Mouse (Mus musculus) kidney, adult 8-10 months (tissue): ENCODE measurements around the gene Nab2.
A peak's percentile ranks its signal among the peaks of the same experiment; 100 is the strongest.
"Not testable (repeated sequence)": the region's sequence is repeated elsewhere in the genome, so short reads cannot be mapped to it uniquely, and the experiment has no call there.

Source experiments
- DNase-seq, 2 experiments: peaks; one replicate each; pipeline ENCODE4 v3.0.0; 2022

The Nab2 gene

DNA sequence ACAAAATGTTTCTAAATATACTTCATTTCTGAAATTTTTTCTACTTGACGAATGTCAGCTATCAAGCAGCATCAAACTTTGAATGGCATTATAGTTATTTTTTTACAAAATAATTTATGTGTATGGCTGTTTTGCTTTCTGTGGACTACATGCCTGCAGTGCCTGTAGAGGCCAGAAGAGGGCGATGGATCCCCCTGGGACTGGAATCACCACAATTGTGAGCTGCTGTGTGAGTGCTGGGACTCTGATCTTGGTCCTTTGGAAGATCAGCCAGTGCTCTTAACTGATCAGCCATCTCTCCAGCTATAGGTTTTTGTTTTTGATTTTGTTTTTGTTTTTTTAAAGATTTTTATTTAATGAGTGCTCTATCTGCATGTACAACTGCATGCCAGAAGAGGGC is 2.9 kb upstream of the Nab2 start:
- DNase-seq: peak in 1 of 2 experiments; percentile 33

DNA sequence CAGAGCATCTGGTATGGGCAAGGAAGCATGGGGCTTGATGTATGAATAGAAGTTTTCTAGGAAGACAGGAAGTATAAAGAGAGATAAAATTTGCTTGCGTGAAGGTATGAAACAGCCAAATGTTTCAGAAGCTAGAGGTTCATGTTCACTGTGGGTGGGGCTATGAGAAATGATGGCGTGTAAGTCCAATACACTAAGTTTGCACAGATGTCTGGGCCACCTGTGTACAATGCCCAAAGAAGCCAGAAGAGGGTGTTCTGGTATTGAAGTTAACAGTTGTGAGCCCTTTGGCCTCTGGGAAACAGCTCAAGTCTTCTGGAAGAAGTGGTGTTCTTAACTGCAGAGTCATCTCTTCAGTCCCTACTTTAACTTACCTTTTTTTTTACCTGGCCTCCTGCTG is 1.8 kb upstream of the Nab2 start:
- DNase-seq: no peak

DNA sequence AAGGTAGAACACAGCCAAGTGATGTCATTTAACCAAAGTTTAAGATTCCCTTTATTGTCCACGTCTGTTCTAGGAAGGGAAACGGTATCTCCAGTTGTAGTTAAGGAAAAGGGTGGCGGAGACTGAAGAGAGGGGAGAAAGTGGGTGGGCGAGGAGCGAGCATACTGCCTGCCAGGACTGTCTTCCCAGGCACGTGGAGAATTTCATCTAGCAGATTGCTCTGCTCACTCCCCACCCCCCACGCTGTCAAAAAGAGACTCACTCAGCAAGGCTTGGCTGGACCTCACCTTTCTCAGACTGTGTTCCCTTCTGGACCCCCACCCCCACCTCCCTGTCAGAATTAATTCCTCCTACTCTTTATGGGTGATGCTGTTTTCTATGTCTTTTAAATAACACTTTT is 802 bp upstream of the Nab2 start:
- no peak for DNase-seq

DNA sequence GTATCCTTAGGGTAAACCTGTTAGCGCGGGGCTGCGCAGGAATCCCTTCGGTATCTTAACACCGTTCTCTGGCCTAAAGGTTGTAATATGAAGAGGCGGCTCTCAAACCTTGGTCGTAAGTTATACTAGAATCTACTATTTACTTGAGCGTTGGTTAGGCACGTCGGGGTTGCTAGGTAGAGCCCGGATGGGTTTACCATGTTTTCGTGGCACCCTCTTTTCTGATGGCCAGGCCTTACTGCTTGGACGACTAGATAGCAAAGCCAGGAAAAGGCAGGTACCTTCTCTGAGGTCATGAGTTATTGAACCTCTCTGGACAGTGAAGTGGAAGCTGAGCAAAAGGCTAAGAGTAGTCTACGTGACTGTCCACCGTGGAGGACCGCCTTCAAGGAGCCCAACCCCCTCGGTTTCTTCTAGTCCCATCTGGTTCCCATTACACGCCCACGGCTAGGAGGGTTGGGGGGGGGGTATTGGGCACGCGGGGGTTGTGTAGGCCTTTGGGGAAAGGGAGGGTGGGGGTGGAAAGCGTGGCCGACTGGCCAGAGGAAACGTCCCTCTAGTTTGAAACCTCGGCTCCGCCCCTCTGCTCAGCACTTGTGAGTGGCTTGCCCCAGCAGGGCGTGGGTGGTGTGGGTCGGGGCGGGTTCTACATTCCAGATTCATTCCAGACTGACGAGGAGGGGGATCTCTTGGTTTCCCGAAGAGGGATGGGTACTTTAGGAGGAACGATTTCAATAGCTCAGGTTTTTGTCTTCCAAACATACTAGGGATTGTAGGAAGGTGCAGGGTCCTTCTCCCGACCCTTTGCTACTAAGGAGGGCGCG is 887 bp downstream of the Nab2 start:
- DNase-seq: peak; percentile 91 to 93

DNA sequence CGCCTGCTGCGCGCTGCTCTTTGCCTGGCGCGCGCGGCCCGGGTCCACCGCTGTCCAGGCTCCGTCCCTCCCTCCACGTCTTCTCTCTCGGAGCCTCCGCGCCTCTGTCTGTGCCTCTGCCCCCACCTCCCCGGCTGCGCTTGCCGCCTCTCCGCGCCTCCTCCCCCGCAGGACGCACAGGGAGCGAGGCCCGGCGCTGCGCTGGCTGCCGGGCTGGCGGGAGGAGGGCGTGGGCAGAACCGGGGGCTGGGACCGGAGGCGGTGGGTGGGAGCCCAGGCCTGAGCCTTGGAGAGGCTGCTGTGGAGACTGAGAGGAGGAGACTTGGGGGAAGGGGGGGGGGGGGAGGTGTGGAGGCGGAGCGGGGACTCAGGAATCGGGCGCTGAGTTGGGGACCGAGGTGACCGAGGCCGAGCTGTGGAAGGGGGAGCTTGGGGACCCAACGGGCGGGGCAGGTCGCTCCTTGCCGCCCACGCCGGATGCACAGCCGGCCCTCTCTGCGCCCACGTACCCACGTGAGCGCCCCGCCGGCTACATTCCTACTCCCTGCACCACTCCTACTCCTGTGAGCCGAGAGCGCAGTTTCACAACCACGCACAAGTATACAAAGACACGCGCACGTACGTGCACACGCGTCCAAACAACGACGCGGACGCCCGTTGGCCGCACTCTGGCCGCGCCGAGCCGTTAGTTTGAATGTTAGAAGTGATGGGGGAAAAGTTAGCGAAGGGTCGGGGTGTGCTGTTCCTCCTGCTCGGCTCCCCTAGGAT is 1.7 kb downstream of the Nab2 start, which contains the start of gene Nemp1:
Gene Nemp1, plus strand, starts transcription at position 401 of the 768 bp plus-strand sequence.
- DNase-seq: peak; percentile 81 to 85

DNA sequence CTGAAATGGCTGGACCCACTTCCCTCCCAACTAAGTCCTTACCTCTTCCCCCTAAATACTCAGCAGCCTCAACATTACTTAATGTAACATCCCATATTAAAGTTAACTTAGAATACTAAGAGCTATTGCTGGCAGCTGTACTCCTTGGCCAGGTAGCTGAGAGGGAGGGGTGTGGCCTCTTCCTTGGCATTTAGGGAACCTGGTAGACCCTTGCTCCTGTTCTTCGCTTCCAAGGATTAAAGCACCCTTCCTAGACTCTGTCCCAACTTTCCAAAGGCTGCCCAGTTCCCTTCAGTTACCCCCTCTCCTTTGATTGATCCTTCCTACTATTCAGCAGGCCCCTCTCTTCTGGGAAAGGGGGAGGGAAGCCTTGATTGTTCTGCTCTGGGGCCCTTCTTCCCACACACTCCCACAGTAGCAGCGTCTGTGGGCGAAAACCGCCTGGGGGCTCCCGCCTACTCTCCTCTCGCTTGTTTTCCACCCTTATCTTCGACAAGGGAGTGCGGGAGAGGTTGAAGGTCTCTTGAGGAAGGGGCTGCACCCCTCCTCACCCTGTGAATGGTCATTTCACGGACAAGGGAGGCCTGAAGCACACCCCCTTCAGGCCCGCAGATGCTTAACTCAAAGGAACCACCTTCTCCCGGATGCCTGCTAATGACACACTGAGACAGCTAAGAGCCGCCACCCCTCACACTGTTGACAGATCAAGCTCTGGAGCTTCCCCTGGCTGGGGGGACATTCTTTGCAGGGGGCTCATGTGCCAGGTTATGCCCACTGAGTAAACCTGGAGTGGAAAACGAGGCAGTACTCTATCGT is 2.8 kb downstream of the Nab2 start:
- no peak for DNase-seq

DNA sequence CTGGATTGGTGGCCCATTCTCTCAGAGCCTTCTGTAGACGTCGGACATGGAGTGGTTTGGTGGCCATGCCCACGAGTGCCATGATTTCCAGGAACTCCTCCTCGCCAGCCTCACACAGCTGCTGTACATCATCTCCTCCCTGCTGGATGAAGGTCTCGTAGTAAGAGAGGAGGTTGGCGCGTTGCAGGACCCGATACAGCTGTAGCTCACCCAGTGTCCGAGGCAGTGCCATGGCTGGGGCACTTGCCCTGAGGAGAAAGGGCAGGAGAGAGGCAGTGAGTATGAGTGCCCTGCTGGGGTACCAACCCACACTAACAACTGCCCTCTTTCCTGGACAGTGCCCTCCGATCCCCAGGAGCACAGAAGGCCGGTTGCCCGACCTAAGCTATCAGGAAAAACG is 3.5 kb downstream of the Nab2 start:
- no peak for DNase-seq

DNA sequence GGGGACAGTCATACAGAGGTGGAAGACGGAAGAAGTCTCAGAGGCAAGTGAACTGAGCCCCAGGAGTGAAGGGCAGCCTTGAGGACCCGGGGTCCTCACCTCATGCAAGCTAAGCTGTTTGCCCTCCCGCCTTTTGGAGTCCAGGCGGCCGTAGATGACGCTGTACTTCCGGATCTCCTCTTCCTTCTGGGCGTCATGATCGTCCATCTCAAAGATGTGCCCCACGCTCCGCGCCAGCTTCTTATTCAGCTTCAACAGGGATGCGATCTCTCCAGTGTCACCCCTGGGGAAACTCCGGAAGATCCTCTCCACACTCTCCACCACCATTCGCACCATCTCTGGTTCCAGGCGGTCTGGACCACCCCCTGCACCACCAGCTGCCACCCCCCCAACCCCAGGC is 4.2 kb downstream of the Nab2 start:
- no peak for DNase-seq

DNA sequence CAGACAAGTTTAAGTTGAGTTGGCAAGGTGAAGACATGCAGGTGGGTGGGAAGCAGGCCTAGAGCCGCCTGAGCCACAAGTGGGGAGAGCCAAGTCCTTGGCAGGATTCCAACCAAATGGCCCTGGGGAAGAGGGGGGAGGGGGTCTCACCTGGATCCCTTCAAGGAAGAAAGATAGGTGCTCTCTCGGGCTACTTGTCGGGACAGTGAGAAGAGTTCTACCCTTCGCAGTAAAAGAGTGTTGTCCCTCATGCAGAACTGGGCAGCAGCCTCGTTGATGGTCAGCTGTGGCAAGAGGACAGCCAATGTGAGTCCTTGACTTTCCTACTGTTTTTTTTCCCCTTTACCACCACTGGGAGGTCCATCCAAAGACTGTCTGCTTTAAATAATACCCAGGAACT is 4.8 kb downstream of the Nab2 start:
- peak in 1 of 2 experiments; percentile 23 for DNase-seq

DNA sequence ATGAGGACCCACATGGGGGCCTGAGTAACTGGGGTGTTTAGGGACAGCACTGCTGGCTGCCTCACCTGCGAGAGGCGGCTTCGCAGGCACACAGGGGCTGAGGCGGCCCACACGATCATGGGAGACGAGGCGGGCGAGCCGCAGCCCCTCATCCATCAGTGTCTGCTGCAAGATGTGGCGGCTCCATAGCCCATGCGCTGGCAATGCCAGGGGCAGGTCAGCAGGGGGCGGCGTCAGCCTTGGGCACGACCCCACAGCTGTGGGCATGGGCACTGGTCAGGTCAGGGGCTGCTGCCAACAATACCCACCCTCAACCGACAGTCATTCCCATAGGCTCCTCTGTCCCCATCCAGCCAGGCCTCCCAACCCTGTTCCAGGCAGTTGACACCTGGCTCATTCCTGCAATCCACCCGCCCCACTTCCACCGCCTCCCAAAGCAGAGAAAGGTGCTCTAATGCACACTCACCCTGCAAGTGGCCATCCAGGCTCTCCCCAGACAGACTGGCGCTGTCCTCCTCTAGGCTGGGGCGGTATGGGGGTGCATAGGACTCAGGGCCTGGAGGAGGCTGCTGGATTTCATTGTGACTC is 5.6 kb downstream of the Nab2 start:
- peak in 1 of 2 experiments; percentile 49 for DNase-seq

DNA sequence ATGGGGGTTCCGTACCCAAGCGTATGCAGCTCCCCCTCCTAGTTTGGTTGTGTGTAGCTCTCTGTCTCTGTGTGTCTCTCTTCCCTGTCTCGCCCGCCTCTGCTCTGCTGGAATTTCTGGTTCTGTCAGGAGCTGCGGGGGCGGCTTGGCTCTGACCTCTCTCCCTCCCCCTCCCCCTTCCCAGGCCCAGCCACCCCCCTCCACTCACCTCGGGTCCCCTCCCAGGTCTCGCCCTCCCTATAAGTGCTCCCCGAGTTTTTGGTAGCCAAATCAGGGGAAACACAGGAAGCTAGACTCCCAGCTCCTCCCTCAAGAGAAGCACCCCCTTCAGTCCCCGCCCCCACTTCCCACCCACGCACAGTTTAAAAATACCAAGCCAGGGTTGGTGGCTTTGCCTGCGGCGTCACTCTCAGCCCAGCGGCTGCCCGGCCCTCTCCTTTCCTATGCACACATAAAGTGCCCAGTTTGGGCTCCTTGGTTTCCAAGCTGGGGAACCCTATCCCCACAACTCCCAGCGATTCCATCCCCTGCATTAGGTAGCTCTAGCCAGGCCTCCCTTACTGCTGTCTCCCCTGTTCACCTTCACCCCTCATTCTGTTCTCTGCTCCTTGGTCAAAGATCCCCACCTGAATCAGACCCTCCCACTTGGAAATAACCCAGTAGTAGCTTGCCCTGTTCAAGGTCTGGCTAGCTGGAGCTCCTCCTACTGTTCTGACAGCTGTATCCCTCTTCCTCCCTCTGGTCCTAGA is 6.3 kb downstream of the Nab2 start:
- peak; percentile 79 to 89 for DNase-seq

DNA sequence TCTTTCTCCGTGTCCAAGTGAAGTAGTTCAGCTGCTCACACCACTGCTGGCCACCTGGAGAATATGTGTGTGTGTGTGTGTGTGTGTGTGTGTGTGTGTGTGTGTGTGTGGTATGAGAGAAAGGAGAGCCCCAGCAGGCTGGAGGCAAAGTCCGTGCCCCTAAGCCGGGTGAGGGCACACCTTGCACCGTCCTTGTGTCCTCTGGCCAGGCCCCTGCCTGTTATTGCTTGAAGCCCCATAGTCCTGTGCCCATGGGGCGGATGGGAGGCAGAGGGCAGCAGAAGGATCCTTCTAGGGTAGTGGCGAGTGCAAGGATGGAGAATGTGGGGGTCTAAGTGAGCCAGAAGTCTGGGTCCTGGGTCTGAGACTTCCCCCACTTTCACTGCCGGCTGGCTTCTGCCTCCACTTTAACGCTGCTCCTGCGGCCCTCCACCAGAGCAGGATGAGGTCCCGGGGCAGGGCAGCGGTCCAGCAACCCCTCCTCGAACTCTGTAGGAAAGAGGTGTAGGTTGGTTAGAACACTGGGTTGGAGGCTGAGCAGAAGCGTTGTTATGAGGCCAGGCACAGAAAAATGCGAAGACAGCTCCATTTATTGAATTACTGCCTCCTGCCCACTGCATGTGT is 7.0 kb downstream of the Nab2 start:
- peak in 1 of 2 experiments; percentile 55 for DNase-seq

DNA sequence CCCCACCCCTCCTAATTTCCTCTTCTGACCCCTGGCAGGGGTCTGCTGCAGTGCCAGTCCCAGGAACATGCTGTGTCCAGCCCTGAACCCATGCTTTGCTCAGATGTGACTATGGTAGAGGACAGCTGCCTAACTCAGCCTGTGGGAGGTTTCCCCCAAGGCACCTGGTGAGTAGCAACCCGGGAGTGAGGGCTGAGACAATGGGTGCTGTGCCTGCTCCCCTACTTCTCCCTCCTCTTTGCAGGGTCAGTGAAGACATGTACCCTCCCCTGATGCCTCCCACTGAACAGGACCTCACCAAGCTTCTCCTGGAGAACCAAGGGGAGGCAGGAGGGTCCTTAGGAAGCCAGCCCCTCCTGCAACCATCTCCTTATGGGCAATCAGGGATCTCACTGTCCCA is 8.8 kb downstream of the Nab2 start:
- DNase-seq: no peak

DNA sequence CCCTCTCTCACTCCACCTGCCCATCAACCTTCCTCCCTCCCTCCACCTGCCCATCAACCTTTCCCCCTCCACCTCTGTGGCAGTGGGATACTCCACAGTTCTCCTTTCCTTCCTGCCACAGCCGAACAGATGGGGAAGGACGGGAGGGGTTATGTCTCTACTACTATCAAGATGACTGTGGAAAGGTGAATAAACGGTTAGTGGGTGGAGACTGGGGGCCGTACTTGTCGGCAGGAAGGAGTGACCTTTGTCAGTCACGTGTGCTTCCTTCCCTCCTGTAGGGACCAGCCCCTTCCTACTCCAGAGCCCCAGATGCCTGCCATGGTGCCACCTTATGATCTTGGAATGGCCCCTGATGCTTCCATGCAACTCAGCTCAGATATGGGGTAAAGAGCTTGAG is 10.3 kb downstream of the Nab2 start:
- peak in 1 of 2 experiments; percentile 41 for DNase-seq

DNA sequence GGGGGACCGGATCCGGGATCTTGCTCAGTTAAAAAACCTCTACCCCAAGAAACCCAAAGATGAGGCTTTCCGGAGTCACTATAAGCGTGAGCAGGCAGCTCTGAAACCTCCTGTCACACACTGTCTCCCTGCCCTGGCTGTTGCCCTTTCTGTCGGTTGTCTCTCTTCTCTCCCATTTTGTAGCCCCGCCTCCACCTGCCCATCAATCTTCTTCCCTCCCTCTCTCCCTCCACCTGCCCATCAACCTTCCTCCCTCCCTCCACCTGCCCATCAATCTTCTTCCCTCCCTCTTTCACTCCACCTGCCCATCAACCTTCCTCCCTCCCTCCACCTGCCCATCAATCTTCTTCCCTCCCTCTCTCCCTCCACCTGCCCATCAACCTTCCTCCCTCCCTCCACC is 10.8 kb downstream of the Nab2 start:
- not testable (repeated sequence) for DNase-seq

DNA sequence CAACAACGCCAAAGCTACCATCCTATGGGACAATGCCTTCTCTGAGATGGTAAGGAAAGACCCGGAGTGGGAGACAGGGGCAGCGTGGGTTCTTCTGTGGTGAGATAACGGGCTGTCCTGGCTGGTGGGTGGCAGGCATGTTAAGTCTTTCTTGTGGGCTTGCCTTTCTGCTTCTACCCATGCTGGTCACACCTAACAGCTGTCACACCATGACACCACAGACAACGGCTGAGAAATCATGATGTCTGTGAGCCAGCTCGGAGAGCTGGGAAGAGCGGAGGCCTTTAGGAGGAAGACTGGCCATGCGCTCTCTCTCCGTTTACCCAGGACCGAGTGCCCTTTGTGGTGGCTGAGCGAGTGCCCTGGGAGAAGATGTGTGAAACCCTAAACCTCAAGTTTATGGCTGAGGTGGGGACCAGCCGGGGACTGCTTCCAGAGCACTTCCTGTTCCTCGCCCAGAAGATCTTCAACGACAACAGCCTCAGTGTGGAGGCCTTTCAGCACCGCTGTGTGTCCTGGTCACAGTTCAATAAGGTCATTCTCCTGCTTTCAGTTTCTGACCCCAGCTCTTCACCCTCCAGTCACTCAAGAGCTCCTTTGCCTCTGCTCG is 13.3 kb downstream of the Nab2 start:
- DNase-seq: no peak

DNA sequence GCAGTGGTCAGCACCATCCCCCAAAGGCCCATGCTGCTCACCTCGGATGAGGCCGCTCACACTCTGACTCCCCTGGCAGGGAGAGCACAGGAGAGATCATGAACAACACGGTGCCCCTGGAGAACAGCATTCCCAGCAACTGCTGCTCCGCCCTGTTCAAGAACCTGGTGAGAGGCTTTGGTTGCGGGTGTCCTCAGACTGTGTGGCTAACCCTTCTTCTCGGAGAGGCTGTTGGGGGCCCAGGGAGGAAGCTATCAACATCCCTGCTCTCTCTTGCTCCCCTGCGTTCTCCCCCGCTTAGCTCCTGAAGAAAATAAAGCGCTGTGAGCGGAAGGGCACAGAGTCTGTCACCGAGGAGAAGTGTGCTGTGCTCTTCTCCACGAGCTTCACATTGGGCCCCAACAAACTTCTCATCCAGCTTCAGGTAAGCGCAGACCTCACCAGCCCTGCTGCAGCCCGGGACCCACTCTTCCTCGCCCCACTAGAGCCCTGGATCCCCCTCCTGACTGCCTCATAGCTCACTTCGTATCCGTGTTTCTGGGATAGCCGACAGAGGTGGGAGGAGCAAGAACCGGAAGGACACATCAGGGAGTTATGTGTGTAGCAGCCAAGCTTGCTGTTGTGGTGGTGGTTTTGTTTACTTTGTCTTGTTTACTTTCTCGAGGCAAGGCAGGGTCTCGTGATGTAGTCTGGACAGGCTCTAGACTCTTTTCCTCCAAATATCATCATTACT is 15.3 kb downstream of the Nab2 start:
- DNase-seq: no peak

DNA sequence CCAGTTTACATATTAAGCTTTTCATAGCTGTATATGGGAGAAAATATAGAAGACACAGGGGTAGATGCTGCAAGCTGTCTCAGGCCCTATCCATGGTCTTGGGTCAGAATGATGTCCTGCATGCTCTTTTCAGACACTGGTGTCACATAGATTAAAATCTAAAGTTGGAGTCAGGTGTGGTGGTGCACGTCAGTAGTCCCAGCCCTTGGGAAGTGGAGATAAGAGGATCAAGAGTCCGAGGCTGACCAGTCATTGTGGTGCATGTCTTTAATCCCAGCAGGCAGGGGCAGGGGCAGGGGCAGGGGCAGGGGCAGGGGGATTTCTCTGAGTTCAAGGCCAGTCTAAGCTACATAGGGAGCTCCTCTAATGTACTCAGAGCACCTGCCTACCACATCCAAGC is 22.6 kb downstream of the Nab2 start:
- DNase-seq: no peak

DNA sequence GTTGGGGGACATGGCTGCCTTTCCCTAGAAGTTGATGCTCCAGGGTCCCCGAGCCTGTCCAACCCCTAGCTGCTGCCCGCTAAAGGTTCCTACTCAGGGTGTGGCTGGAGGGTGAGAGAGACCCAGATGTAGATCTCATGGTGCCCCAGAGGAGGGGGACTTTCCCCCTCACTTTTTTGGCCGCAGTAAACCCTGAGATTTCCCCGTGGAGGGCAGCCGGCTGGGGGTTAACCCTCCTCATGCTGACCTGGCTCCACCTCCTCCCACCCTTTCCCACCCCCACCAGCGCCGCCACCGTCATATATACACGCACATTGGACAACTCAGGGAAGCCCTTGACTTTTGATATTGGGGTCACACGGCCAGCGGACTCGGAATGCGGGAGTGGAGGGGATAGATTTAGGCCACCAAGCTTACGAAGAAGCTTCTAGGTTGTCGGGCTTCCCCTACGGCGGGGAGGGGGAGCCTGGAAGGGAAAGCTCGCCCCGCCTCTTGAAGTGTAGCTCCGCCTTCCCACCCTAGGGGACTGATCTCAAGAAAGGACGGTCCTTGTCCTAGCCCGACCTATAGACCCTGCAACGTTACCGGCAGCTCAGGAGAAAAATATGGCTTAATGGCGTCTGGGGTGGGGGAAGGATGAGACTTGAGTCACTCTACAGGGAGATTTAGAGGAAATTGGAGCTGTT is 24.7 kb downstream of the Nab2 start:
- DNase-seq: peak; percentile 82 to 86
